Mouse (Mus musculus): ENCODE results near the gene Cnnm2.

GRCm38 (mm10) chr19:46763356-46763755, 2.0 kb downstream of the Cnnm2 start:
- TF ChIP-seq POLR2A (IDR thresholded peaks at IDR 0.05; ENCODE audit: borderline replicate concordance, extremely low read depth, insufficient read depth, insufficient read length, poor library complexity, severe bottlenecking), result no peak
- no peak for TF ChIP-seq CTCF (IDR thresholded peaks at IDR 0.05; ENCODE audit: borderline replicate concordance, extremely low read depth, insufficient read depth, insufficient read length)
